Mouse (Mus musculus) ES-E14 (cell line): ENCODE results near the gene Gpr68. TPM values are rescaled to one million over a fixed set of nuclear protein-coding genes. Genes with fewer than 3 reads are reported as not detected.

ENCODE experiments used
- DNase-seq: peaks from one replicate; pipeline ENCODE4 v3.0.0-alpha.2; 2013; ENCODE audit warnings: low read depth, low spot score
- H3K27ac ChIP-seq: 2 replicates; pipeline ENCODE4 v1.5.1; 2012; ENCODE audit warnings: low read depth, mild to moderate bottlenecking, low read length, moderate library complexity, mixed read lengths; ENCODE audit not compliant: poor library complexity, insufficient read depth, severe bottlenecking
- H3K36me3 ChIP-seq: 2 replicates; pipeline ENCODE4 v1.6.1; 2012; ENCODE audit warnings: mild to moderate bottlenecking, low read length, moderate library complexity, mixed read lengths; ENCODE audit not compliant: control insufficient read depth, poor library complexity, insufficient read depth, severe bottlenecking
- H3K4me1 ChIP-seq, 2 experiments: fragments of 150-350 bp in 1 of 2; sonication (generic) in 1 of 2; 2 replicates each; pipeline ENCODE4 v1.6.1; 2012; ENCODE audit warnings: low read length in 2 of 2, mild to moderate bottlenecking in 1 of 2, mixed read lengths in 1 of 2; ENCODE audit not compliant: control insufficient read depth in 2 of 2, insufficient read depth in 2 of 2, poor library complexity in 1 of 2
- H3K4me3 ChIP-seq, 2 experiments: fragments of 150-350 bp in 1 of 2; sonication (generic) in 1 of 2; 2 replicates each; pipeline ENCODE4 v1.5.1; 2012; ENCODE audit warnings: low read length in 2 of 2, low read depth in 1 of 2, mild to moderate bottlenecking in 1 of 2, mixed read lengths in 1 of 2; ENCODE audit not compliant: insufficient read depth in 1 of 2, poor library complexity in 1 of 2, severe bottlenecking in 1 of 2
- H3K9ac ChIP-seq: 2 replicates; pipeline ENCODE4 v1.6.1; 2012; ENCODE audit warnings: low read depth, mild to moderate bottlenecking, low read length, mixed read lengths; ENCODE audit not compliant: poor library complexity, insufficient read depth, severe bottlenecking
- H3K9me3 ChIP-seq: fragments of 150-350 bp; sonication (generic); 2 replicates; pipeline ENCODE4 v1.6.1; 2012; ENCODE audit warnings: low read depth, mild to moderate bottlenecking, low read length; ENCODE audit not compliant: control insufficient read depth, insufficient read depth
- CHD2 ChIP-seq: IDR thresholded peaks from 2 replicates; pipeline ENCODE4 v1.6.1; 2014; ENCODE audit warnings: mild to moderate bottlenecking, low read depth, low read length, inconsistent platforms
- HCFC1 ChIP-seq: IDR thresholded peaks from 2 replicates; pipeline ENCODE4 v1.6.1; 2012; ENCODE audit warnings: low read length, inconsistent platforms, borderline replicate concordance; ENCODE audit not compliant: insufficient read depth
- MAFK ChIP-seq: IDR thresholded peaks from 2 replicates; pipeline ENCODE4 v1.6.1; 2014; ENCODE audit warnings: mild to moderate bottlenecking, low read depth, low read length, inconsistent platforms; ENCODE audit not compliant: insufficient read depth
- ZC3H11A ChIP-seq: IDR thresholded peaks from 2 replicates; pipeline ENCODE4 v1.6.1; 2012; ENCODE audit warnings: low read depth, mild to moderate bottlenecking, inconsistent platforms, low read length, borderline replicate concordance
- ZNF384 ChIP-seq: IDR thresholded peaks from 2 replicates; pipeline ENCODE4 v1.6.1; 2012; ENCODE audit warnings: low read depth, low read length, inconsistent platforms
- in situ Hi-C, 2 experiments: fragments of 600-800 bp; cut with MboI; formaldehyde crosslinking; loops; one replicate each; pipeline ENCODE4 v1.15.1; 2025; ENCODE audit warnings: low sequenced_read_pairs in 2 of 2, inconsistent platforms in 1 of 2; ENCODE audit not compliant: unreplicated experiment in 2 of 2
- total RNA-seq: library from RNA; depleted of rRNA; stranded (reverse); fragments of 300-350 nt; gene quantifications from 2 replicates; pipeline ENCODE4 v1.2.3, GENCODE M21; 2012

The Gpr68 gene
- total RNA-seq, 1 experiment = 0.49 TPM

DNA sequence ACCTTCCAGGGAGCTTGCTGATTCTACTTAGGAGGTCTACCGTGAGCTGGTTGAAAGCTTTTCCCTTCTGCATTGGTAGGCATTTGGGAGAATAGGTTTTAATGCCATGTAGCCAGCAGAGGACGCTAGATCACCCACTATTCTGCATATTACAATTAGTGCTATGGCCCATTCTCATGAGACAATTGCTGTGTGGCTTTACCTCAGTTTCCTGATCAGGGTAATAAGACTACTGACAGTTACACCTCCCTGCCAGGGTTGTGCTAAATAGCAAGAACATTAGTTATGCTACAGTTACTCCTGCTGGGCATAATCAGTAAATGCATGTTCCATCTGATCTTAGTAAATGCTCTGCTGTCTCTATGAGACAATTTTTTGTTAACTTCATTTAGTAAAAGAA is 62.2 kb downstream of the Gpr68 start:
- DNase-seq = no peak
- Histone ChIP-seq H3K4me3 (no peak overlapping the region), H3K27ac (no peak overlapping the region), H3K9me3 (no peaks in the 10 kb centered on the region), H3K36me3 (no peaks in the 10 kb centered on the region), H3K4me1 (no peaks in the 10 kb centered on the region), H3K9ac (no peak overlapping the region)
- in situ Hi-C loops = loop anchor here (10.0 to 25.0 kb wide), 3 partner anchors 234 to 684 kb away; partner anchors contain the start of gene Nrde2 (in 1 of the 2)
- TF ChIP-seq MAFK = no peak
- no peak for TF ChIP-seq ZC3H11A
- TF ChIP-seq HCFC1 = no peak
- no peak for TF ChIP-seq CHD2
- TF ChIP-seq ZNF384 = no peak

DNA sequence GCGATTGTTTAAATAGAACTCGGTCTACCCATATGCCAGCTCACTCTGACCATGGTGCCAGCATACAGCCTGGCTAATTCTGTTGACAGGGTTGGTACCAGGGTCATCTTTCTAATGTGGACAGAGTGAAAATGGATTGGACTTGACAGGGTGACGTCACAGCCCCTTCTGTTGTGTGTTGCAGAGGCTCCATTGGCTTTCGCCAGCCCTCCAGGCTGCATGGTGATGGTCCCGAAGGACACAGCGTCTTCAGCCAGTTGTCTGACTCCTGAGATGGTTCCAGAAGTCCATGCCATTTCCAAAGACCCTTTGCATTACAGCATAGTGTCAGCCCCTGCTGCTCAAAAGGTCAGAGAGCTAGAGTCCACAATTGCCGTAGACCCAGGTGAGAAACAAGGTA is 63.5 kb downstream of the Gpr68 start:
- Histone ChIP-seq H3K9ac (no peak overlapping the region), H3K9me3 (no peaks in the 10 kb centered on the region), H3K4me1 (no peaks in the 10 kb centered on the region), H3K27ac (no peak overlapping the region), H3K36me3 (no peaks in the 10 kb centered on the region), H3K4me3 (no peak overlapping the region)
- in situ Hi-C loops = loop anchor here (10.0 to 25.0 kb wide), 3 partner anchors 232 to 682 kb away; partner anchors contain the start of gene Nrde2 (in 1 of the 2)
- no peak for DNase-seq
- TF ChIP-seq CHD2 (no peak), MAFK (no peak), HCFC1 (no peak), ZC3H11A (no peak), ZNF384 (no peak)

DNA sequence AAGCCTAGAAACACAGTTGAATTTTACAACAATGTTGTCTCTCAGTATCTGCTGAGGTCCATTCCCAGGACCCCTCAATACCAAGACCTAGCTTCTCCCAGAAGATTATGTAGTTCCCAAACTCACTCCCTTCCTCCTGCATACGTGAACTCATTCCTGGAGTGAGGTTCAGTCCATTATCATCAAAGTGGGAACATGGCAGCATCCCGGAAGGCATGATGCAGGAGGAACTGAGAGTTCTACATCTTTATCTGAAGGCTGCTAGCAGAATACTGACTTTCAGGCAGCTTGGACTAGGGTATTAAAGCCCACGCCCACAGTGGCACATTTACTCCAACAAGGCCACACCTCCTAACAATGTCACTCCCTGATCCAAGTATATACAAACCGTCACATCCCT is 64.8 kb downstream of the Gpr68 start:
- H3K27ac ChIP-seq = no peak overlapping the region

GRCm38 (mm10) chr12:100841211-100841792 is 66.7 kb downstream of the Gpr68 start:
- H3K4me3 ChIP-seq = no peak overlapping the region
- H3K9ac ChIP-seq = no peak overlapping the region
- in situ Hi-C loops = loop anchor here (10.0 to 25.0 kb wide), 3 partner anchors 229 to 679 kb away; partner anchors contain the start of gene Nrde2 (in 1 of the 2)
- H3K9me3 ChIP-seq = no peaks in the 10 kb centered on the region
- no peak overlapping the region for H3K27ac ChIP-seq
- H3K36me3 ChIP-seq = no peaks in the 10 kb centered on the region
- TF ChIP-seq ZC3H11A = peak; percentile 98
- no peak for TF ChIP-seq HCFC1
- no peak for TF ChIP-seq ZNF384
- DNase-seq = peak; percentile 54
- H3K4me1 ChIP-seq = no peaks in the 10 kb centered on the region

More for the DNA sequence above, 64.8 kb downstream of the Gpr68 start:
- Histone ChIP-seq H3K4me1 (no peaks in the 10 kb centered on the region), H3K4me3 (no peak overlapping the region), H3K36me3 (no peaks in the 10 kb centered on the region), H3K9me3 (no peaks in the 10 kb centered on the region), H3K9ac (no peak overlapping the region)
- in situ Hi-C loops = loop anchor here (10.0 to 25.0 kb wide), 3 partner anchors 231 to 681 kb away; partner anchors contain the start of gene Nrde2 (in 1 of the 2)
- no peak for DNase-seq
- TF ChIP-seq CHD2 = no peak
- no peak for TF ChIP-seq ZNF384
- TF ChIP-seq ZC3H11A = no peak
- no peak for TF ChIP-seq MAFK
- TF ChIP-seq HCFC1 = no peak

- H3K27ac ChIP-seq = no peak overlapping the region
- TF ChIP-seq CHD2 (no peak), HCFC1 (no peak), ZNF384 (no peak), MAFK (no peak), ZC3H11A (no peak)
Measured at GRCm38 (mm10) chr12:100839926-100840325, 68.1 kb downstream of the Gpr68 start.

More at GRCm38 (mm10) chr12:100839926-100840325, 68.1 kb downstream of the Gpr68 start:
- Histone ChIP-seq H3K4me1 (no peaks in the 10 kb centered on the region), H3K9ac (no peak overlapping the region), H3K4me3 (no peak overlapping the region), H3K9me3 (no peaks in the 10 kb centered on the region), H3K36me3 (no peaks in the 10 kb centered on the region)
- no peak for DNase-seq
- in situ Hi-C loops = loop anchor here (10.0 to 25.0 kb wide), 3 partner anchors 228 to 678 kb away; partner anchors contain the start of gene Nrde2 (in 1 of the 2)
